Mouse (Mus musculus) intestine, postnatal 0 days (tissue): ENCODE measurements at regions not wholly inside any gene's neighbourhood (a gene's known extent, or its start where the extent isn't known, plus 50 kb on each side); places are given as distances from the start of the nearest gene placed in this dataset.

Experiments used
- ATAC-seq: fragments of 200-750 bp; cut with Nextera tagmentation; 2 replicates; pipeline ENCODE4 v1.8.0; 2017; ENCODE audit warnings: mild to moderate bottlenecking, moderate TSS enrichment, moderate library complexity
- H3K27ac ChIP-seq: fragments of 300-500 bp; sonication (generic); 2 replicates; pipeline ENCODE4 v1.5.1; 2014; ENCODE audit warnings: mild to moderate bottlenecking, low read depth, low read length, moderate library complexity
- H3K27me3 ChIP-seq: fragments of 300-500 bp; sonication (generic); replicated peaks from 2 replicates; pipeline ENCODE4 v1.6.1; 2014; ENCODE audit warnings: low read length, mixed read lengths; ENCODE audit not compliant: control insufficient read depth, insufficient read depth
- H3K36me3 ChIP-seq: fragments of 300-500 bp; sonication (generic); 2 replicates; pipeline ENCODE4 v1.6.1; 2014; ENCODE audit warnings: mild to moderate bottlenecking, moderate library complexity; ENCODE audit not compliant: control insufficient read depth, insufficient read depth
- H3K4me1 ChIP-seq: fragments of 300-500 bp; sonication (generic); replicated peaks from 2 replicates; pipeline ENCODE4 v1.6.1; 2014; ENCODE audit warnings: antibody characterized with exemption, low read length, mixed read lengths; ENCODE audit not compliant: control insufficient read depth, insufficient read depth
- H3K4me2 ChIP-seq: fragments of 300-500 bp; sonication (generic); replicated peaks from 2 replicates; pipeline ENCODE4 v1.6.1; 2014; ENCODE audit warnings: low read depth, mild to moderate bottlenecking, moderate library complexity
- H3K4me3 ChIP-seq: fragments of 300-500 bp; sonication (generic); 2 replicates; pipeline ENCODE4 v1.5.1; 2014; ENCODE audit warnings: low read depth, low read length
- H3K9ac ChIP-seq: fragments of 300-500 bp; sonication (generic); 2 replicates; pipeline ENCODE4 v1.6.1; 2014; ENCODE audit warnings: mild to moderate bottlenecking, low read depth, low read length
- H3K9me3 ChIP-seq: fragments of 300-500 bp; sonication (generic); 2 replicates; pipeline ENCODE4 v1.6.1; 2016; ENCODE audit warnings: mixed run types; ENCODE audit not compliant: control insufficient read depth
- CTCF ChIP-seq: sonication (generic); IDR thresholded peaks from 2 replicates; pipeline ENCODE4 v1.5.1; 2016; ENCODE audit warnings: low read depth, mild to moderate bottlenecking, control low read depth, antibody characterized with exemption, moderate library complexity
- WGBS: fragments of 180-500 bp; shearing (Covaris S2); extraction: QIAGEN DNeasy Blood & Tissue Kit; methylation state at CpG from one replicate; pipeline ENCODE4 v1.1.7; 2014; 5-methylcytosine and 5-hydroxymethylcytosine counted together

DNA sequence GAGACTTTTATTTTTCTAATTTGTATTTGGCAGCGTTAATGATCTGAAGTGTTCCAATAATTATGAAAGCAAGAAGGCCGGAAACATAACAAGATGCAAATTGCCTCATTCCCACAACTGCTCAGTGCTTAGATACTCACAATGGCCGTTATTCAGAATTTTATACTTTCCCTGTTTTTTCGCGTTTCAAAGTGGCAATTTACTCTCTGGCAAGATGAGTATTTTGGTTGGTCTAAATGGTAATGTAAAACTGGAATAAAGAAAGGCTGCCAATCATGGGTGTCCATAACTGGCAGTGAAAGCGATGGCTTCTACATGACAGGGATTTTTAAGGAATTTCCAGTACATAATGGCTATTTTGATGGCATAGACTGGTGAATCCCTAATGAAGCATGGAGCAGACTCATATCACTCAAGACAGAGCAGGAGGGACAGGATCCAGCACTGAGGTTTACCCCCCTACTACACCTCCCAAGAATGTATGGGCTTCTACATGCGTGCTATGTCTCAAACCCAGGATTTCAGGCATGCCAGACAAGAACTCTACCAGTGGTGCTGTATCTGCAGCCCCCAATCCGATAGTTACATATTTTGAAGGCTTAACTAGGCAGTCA is 354.9 kb downstream of the Med10 start:
- 87% methylated on average over 8 of the region's 8 CpGs for WGBS
- Histone ChIP-seq H3K4me2 (no peak overlapping the region), H3K27me3 (no peaks in the 10 kb centered on the region), H3K4me3 (no peak overlapping the region), H3K36me3 (no peaks in the 10 kb centered on the region), H3K4me1 (no peaks in the 10 kb centered on the region), H3K27ac (no peak overlapping the region), H3K9ac (no peak overlapping the region), H3K9me3 (no peaks in the 10 kb centered on the region)
- no peak for ATAC-seq
- TF ChIP-seq CTCF = no peak

DNA sequence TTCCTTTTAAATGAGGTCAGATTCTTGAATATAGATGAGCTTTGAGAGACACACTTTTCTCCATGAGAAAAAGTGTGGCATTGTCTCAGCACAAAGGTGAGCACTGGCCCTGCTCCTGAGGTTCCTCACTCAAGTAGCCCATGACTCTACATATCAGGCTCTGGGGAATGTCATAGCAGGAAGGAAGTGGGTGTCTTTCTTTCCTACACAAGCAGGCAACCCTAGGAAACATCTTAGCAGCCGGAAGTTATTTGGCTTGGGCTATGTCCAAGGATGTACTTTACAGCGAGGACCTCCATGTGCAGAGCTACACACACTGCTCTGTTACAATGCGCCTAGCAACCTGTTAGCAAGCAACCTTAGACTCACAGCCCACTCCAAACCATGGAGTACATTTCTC is 356.9 kb downstream of the Med10 start:
- TF ChIP-seq CTCF = no peak
- 71% methylated on average over 3 of the region's 3 CpGs for WGBS

DNA sequence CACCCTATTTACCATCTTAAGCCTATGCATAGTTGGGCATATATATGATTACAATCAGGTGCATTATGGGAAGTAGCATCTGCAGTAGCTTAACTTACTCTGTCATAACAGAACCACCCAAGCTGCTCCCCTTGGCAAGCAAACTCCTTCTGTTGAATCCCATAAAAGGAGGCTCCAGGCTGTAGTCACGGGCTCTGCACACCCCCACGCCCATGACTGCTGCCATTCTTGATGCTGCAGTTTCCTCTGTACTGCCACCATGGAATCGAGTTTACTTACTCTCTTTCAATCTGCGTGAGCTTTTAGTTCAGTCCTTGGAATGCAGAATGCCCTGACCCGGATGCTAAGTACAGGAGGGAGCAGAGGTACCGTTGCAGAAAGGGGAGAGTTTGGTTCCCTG is 357.4 kb downstream of the Med10 start:
- TF ChIP-seq CTCF = no peak
- Histone ChIP-seq H3K4me2 (no peak overlapping the region), H3K9ac (no peak overlapping the region), H3K4me3 (no peak overlapping the region), H3K9me3 (no peaks in the 10 kb centered on the region), H3K27me3 (no peaks in the 10 kb centered on the region), H3K27ac (no peak overlapping the region), H3K4me1 (no peaks in the 10 kb centered on the region), H3K36me3 (no peaks in the 10 kb centered on the region)
- 56% methylated on average over 6 of the region's 6 CpGs for WGBS
- ATAC-seq = no peak

More for the DNA sequence above, 356.9 kb downstream of the Med10 start:
- H3K9me3 ChIP-seq = no peaks in the 10 kb centered on the region
- no peaks in the 10 kb centered on the region for H3K36me3 ChIP-seq
- no peak overlapping the region for H3K27ac ChIP-seq
- H3K9ac ChIP-seq = no peak overlapping the region
- H3K4me2 ChIP-seq = no peak overlapping the region
- no peaks in the 10 kb centered on the region for H3K4me1 ChIP-seq
- no peaks in the 10 kb centered on the region for H3K27me3 ChIP-seq
- no peak for ATAC-seq
- H3K4me3 ChIP-seq = no peak overlapping the region

DNA sequence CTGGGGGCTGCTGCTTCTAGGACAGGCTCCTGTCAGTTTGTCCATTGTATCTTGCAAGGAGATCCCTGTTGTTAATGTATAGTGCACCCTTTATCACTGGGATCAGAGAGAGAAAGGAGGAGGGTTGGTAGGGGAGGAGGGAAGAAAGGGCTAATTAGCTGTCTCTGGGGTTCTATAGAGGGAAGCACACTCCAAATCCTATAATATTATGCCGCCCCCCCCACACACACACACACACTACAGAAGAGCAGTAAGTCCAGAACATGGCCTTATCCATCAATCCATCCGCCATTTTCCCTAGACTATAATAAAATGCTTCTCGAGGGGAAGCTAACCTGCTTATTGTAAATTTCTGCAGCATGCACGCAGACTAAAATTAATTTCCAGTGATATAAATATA is 359.9 kb downstream of the Med10 start:
- ATAC-seq = no peak
- 88% methylated on average over 4 of the region's 4 CpGs for WGBS

DNA sequence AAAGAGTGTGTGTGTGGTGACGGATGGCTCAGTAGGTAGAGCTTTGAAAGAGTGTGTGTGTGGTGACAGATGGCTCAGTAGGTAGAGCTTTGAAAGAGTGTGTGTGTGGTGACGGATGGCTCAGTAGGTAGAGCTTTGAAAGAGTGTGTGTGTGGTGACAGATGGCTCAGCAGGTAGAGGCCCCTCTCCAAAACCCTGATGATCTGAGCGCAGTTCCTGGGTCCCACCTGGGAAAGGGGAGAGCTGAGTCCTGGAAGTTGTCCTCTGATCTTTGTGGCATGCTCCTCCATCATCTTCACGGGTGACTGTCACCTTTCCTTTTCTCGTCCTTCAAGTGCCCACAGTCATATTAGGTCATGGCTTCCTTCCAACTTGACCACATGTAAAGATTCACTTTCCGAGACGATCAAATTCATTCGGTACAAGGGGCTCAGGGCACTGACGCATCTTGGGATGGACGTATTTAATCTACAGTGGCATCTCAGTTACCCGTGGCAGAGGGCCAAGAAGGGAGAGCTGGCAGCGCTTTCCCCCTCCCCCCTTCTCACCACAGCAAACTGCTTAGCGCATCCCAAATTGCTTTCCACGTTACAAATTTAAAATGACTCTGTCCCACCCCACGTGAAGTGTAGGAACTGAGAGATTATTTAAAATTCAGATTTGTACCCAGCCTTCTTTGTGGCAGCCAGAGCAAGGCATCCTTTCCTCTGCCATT is 363.5 kb downstream of the Med10 start:
- Histone ChIP-seq H3K4me3 (no peak overlapping the region), H3K9me3 (no peaks in the 10 kb centered on the region), H3K4me2 (no peak overlapping the region), H3K4me1 (no peaks in the 10 kb centered on the region), H3K9ac (no peak overlapping the region), H3K27ac (no peak overlapping the region), H3K27me3 (no peaks in the 10 kb centered on the region), H3K36me3 (no peaks in the 10 kb centered on the region)
- no peak for ATAC-seq
- WGBS = 79% methylated on average over 15 of the region's 15 CpGs
- no peak for TF ChIP-seq CTCF

More for the DNA sequence above, 359.9 kb downstream of the Med10 start:
- Histone ChIP-seq H3K36me3 (no peaks in the 10 kb centered on the region), H3K4me3 (no peak overlapping the region), H3K9ac (no peak overlapping the region), H3K27me3 (no peaks in the 10 kb centered on the region), H3K27ac (no peak overlapping the region), H3K9me3 (no peaks in the 10 kb centered on the region), H3K4me2 (no peak overlapping the region), H3K4me1 (no peaks in the 10 kb centered on the region)
- no peak for TF ChIP-seq CTCF

- Histone ChIP-seq H3K9ac (no peak overlapping the region), H3K9me3 (no peaks in the 10 kb centered on the region), H3K27me3 (no peaks in the 10 kb centered on the region), H3K4me3 (no peak overlapping the region), H3K27ac (no peak overlapping the region), H3K36me3 (no peaks in the 10 kb centered on the region), H3K4me1 (no peaks in the 10 kb centered on the region), H3K4me2 (no peak overlapping the region)
- no peak for ATAC-seq
- WGBS = 65% methylated on average over 4 of the region's 4 CpGs
- TF ChIP-seq CTCF = no peak
These were observed 365.6 kb downstream of the Med10 start for GRCm38 (mm10) chr13:70167747-70168146.
